Mouse (Mus musculus): ENCODE measurements around the gene Tdrd9. TPM values are rescaled to one million over a fixed set of nuclear protein-coding genes. Genes with fewer than 3 reads are reported as not detected.

Gene Tdrd9
- total RNA-seq (2014; rRNA removed) (0.19 and 1.5 TPM in 2 replicates), polyA plus RNA-seq (2015; fragmentation: Nextera tagmentation; extraction: Ambion mirVana) (0.26 and 0.39 TPM in 2 replicates)

DNA sequence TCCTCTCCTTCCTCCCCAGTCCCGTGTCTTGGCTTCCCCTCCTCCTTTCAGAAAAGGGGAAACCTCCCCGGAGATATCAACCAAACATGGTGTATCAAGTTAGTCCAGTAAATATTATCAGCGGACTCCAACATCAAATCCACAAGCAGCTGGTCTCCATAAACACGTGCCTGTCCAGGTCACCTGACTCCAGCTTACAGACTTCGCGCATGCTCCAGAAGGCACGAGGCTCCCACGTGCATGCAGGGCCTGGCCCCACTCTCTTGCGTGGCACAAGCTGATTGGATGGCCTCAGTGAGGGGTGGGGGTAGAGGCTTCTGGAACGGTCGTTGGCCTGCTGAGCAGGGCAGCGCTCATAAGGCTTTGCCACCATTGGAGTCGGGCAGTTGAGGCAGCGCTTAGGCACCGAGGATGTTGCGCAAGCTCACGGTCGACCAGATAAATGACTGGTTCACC lies at the start of gene Tdrd9:
Gene Tdrd9 (plus strand): TSS at position 329 of the 456 bp plus-strand sequence.
- DNase-seq (ENCODE audit: low spot score) = no peak
- WGBS = 88% methylated on average over 18 of the region's 18 CpGs

GRCm38 (mm10) chr12:111923117-111923516 lies 48.2 kb upstream of the Tdrd9 start:
- DNase-seq (ENCODE audit: low spot score) (no peak), ATAC-seq (ENCODE audit: low FRiP score) (no peak)
- no peaks in the 10 kb centered on the region for H3K36me3 ChIP-seq (ENCODE audit: insufficient read depth, low read length)
- no peak for TF ChIP-seq CTCF (IDR thresholded peaks at IDR 0.05)
- H3K4me2 ChIP-seq (ENCODE audit: low read depth, low read length, poor library complexity, severe bottlenecking) = no peak overlapping the region
- H3K27me3 ChIP-seq (ENCODE audit: insufficient read depth, low read length) = no peaks in the 10 kb centered on the region
- no peak overlapping the region for H3K27ac ChIP-seq (ENCODE audit: low read depth, low read length)
- H3K9ac ChIP-seq (replicated peaks; ENCODE audit: low read length, poor library complexity, severe bottlenecking) = no peak overlapping the region
- no peaks in the 10 kb centered on the region for H3K9me3 ChIP-seq (ENCODE audit: low read length)
- no peaks in the 10 kb centered on the region for H3K4me1 ChIP-seq (ENCODE audit: insufficient read depth, low read length)
- WGBS = 85% methylated on average over 6 of the region's 6 CpGs
- H3K4me3 ChIP-seq (ENCODE audit: low read depth, low read length) = no peak overlapping the region

More for the DNA sequence above, at the start of gene Tdrd9:
- ATAC-seq (ENCODE audit: low FRiP score) = no peak
- no peaks in the 10 kb centered on the region for H3K27me3 ChIP-seq (ENCODE audit: insufficient read depth, low read length)
- no peaks in the 10 kb centered on the region for H3K9me3 ChIP-seq (ENCODE audit: low read length)
- H3K4me2 ChIP-seq (ENCODE audit: low read depth, low read length, poor library complexity, severe bottlenecking) = no peak within 1 kb of the TSS
- TF ChIP-seq CTCF (IDR thresholded peaks at IDR 0.05) = no peak
- H3K4me1 ChIP-seq (ENCODE audit: insufficient read depth, low read length) = no peaks in the 10 kb centered on the region
- no peaks in the 10 kb centered on the region for H3K36me3 ChIP-seq (ENCODE audit: insufficient read depth, low read length)
- no peak within 1 kb of the TSS for H3K4me3 ChIP-seq (ENCODE audit: low read depth, low read length)
- H3K27ac ChIP-seq (ENCODE audit: low read depth, low read length) = no peak within 1 kb of the TSS
- H3K9ac ChIP-seq (replicated peaks; ENCODE audit: low read length, poor library complexity, severe bottlenecking) = no peak within 1 kb of the TSS

DNA sequence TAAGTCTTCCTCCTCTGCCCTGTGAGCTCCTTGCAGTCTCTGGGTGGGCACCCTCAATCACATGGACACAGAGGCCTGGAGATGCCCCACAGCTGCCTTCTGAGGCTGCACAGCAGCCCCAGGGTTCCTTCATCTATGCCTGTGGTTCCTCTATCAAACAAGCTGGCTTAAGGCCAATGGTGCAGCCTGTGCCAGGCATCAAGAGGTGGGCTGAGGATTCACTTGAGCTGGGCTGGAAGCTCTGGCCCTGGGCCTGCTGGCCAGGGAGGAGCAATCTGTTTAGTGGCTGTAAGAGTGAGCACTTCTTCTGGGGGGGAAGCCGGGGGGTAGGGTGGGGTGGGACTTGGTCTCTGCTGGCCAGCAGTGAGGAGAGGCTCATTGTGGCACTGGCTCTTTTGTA lies 44.0 kb upstream of the Tdrd9 start:
- no peak overlapping the region for H3K27ac ChIP-seq (ENCODE audit: low read depth, low read length)
- no peak overlapping the region for H3K9ac ChIP-seq (replicated peaks; ENCODE audit: low read length, poor library complexity, severe bottlenecking)
- no peaks in the 10 kb centered on the region for H3K36me3 ChIP-seq (ENCODE audit: insufficient read depth, low read length)
- no peaks in the 10 kb centered on the region for H3K4me1 ChIP-seq (ENCODE audit: insufficient read depth, low read length)
- no peak overlapping the region for H3K4me3 ChIP-seq (ENCODE audit: low read depth, low read length)
- no peaks in the 10 kb centered on the region for H3K27me3 ChIP-seq (ENCODE audit: insufficient read depth, low read length)
- WGBS = 54% methylated on average over 1 of the region's 1 CpGs
- H3K9me3 ChIP-seq (ENCODE audit: low read length) = no peaks in the 10 kb centered on the region
- DNase-seq (ENCODE audit: low spot score) (peak; percentile 81), ATAC-seq (ENCODE audit: low FRiP score) (no peak)
- TF ChIP-seq CTCF (IDR thresholded peaks at IDR 0.05) = no peak
- H3K4me2 ChIP-seq (ENCODE audit: low read depth, low read length, poor library complexity, severe bottlenecking) = no peak overlapping the region

DNA sequence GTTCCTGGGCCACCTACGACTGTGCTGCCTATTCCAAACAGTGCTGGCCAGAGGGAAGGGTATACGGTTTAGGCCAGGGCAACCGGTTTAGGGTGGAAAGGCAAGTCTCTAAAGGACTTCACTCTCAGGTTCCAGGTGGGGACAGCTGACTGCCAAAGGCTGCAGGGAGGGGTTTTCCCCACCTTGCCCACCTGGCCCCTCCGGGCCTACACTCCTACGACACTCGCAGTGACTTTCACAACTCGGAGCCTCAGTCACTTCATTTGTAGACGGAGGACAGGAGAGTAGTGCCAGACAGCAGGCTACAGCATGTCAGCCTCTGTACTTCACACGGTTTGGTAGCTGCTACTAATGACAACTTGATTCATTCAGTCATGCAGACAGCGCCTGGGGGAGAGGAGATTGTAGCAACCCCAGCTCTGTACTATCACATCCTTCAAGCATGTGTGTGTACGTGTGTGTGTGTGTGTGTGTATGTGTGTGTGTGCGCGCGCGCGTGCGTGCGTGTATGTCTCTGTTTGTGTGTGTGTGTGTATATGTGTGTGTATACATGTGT lies 42.9 kb upstream of the Tdrd9 start:
- ATAC-seq (ENCODE audit: low FRiP score) = no peak

GRCm38 (mm10) chr12:111931411-111932025 lies 39.8 kb upstream of the Tdrd9 start:
- ATAC-seq (ENCODE audit: low FRiP score) (no peak), DNase-seq (ENCODE audit: low spot score) (no peak)
- Histone ChIP-seq H3K9me3 (ENCODE audit: low read length) (no peaks in the 10 kb centered on the region), H3K4me2 (ENCODE audit: low read depth, low read length, poor library complexity, severe bottlenecking) (no peak overlapping the region), H3K36me3 (ENCODE audit: insufficient read depth, low read length) (no peaks in the 10 kb centered on the region), H3K4me1 (ENCODE audit: insufficient read depth, low read length) (no peaks in the 10 kb centered on the region), H3K9ac (replicated peaks; ENCODE audit: low read length, poor library complexity, severe bottlenecking) (no peak overlapping the region), H3K27me3 (ENCODE audit: insufficient read depth, low read length) (no peaks in the 10 kb centered on the region), H3K27ac (ENCODE audit: low read depth, low read length) (no peak overlapping the region), H3K4me3 (ENCODE audit: low read depth, low read length) (no peak overlapping the region)
- no peak for TF ChIP-seq CTCF (IDR thresholded peaks at IDR 0.05)
- WGBS = 85% methylated on average over 9 of the region's 9 CpGs

More for the DNA sequence above, 42.9 kb upstream of the Tdrd9 start:
- no peak overlapping the region for H3K4me3 ChIP-seq (ENCODE audit: low read depth, low read length)
- no peaks in the 10 kb centered on the region for H3K4me1 ChIP-seq (ENCODE audit: insufficient read depth, low read length)
- H3K36me3 ChIP-seq (ENCODE audit: insufficient read depth, low read length) = no peaks in the 10 kb centered on the region
- no peaks in the 10 kb centered on the region for H3K27me3 ChIP-seq (ENCODE audit: insufficient read depth, low read length)
- no peak overlapping the region for H3K27ac ChIP-seq (ENCODE audit: low read depth, low read length)
- TF ChIP-seq CTCF (IDR thresholded peaks at IDR 0.05) = no peak
- WGBS = 88% methylated on average over 18 of the region's 18 CpGs
- DNase-seq (ENCODE audit: low spot score) = no peak
- H3K4me2 ChIP-seq (ENCODE audit: low read depth, low read length, poor library complexity, severe bottlenecking) = no peak overlapping the region
- H3K9me3 ChIP-seq (ENCODE audit: low read length) = no peaks in the 10 kb centered on the region
- H3K9ac ChIP-seq (replicated peaks; ENCODE audit: low read length, poor library complexity, severe bottlenecking) = no peak overlapping the region

GRCm38 (mm10) chr12:111932513-111932912 lies 38.8 kb upstream of the Tdrd9 start:
- no peaks in the 10 kb centered on the region for H3K36me3 ChIP-seq (ENCODE audit: insufficient read depth, low read length)
- ATAC-seq (ENCODE audit: low FRiP score) = no peak
- no peaks in the 10 kb centered on the region for H3K27me3 ChIP-seq (ENCODE audit: insufficient read depth, low read length)
- no peak overlapping the region for H3K4me3 ChIP-seq (ENCODE audit: low read depth, low read length)
- no peak overlapping the region for H3K9ac ChIP-seq (replicated peaks; ENCODE audit: low read length, poor library complexity, severe bottlenecking)
- 80% methylated on average over 3 of the region's 3 CpGs for WGBS
- H3K9me3 ChIP-seq (ENCODE audit: low read length) = no peaks in the 10 kb centered on the region
- no peaks in the 10 kb centered on the region for H3K4me1 ChIP-seq (ENCODE audit: insufficient read depth, low read length)
- no peak for DNase-seq (ENCODE audit: low spot score)
- H3K27ac ChIP-seq (ENCODE audit: low read depth, low read length) = no peak overlapping the region
- TF ChIP-seq CTCF (IDR thresholded peaks at IDR 0.05) = no peak
- H3K4me2 ChIP-seq (ENCODE audit: low read depth, low read length, poor library complexity, severe bottlenecking) = no peak overlapping the region
